Mouse (Mus musculus) megakaryocyte-erythroid progenitor cell, adult 5-6 weeks (primary cell): ENCODE data around the gene Olfr221. TPM values are rescaled to one million over a fixed set of nuclear protein-coding genes. Genes with fewer than 3 reads are reported as not detected.
A peak's percentile ranks its signal among the peaks of the same experiment; 100 is the strongest.
"Not testable (repeated sequence)": the region's sequence is repeated elsewhere in the genome, so short reads cannot be mapped to it uniquely, and the experiment has no call there.

Source experiments
- ATAC-seq: replicated peaks from 2 replicates; pipeline ENCODE4 v1.8.0; 2016; ENCODE audit warnings: mild to moderate bottlenecking, inconsistent platforms; ENCODE audit not compliant: severe bottlenecking, poor library complexity, low FRiP score, low TSS enrichment
- total RNA-seq, 2 experiments: library from RNA; stranded (forward) in 1 of 2; stranded (reverse) in 1 of 2; fragments of 200-1000, 215-1000 nt in 1 of 2; fragments of >200 nt in 1 of 2; fragmentation: Nextera tagmentation in 1 of 2; gene quantifications; 2 replicates each; pipeline ENCODE4 v1.2.3; 2014 to 2017

Gene Olfr221
- total RNA-seq (2014; fragmentation: Nextera tagmentation) (not detected in 2 replicates), total RNA-seq (2017) (not detected in 2 replicates)

DNA sequence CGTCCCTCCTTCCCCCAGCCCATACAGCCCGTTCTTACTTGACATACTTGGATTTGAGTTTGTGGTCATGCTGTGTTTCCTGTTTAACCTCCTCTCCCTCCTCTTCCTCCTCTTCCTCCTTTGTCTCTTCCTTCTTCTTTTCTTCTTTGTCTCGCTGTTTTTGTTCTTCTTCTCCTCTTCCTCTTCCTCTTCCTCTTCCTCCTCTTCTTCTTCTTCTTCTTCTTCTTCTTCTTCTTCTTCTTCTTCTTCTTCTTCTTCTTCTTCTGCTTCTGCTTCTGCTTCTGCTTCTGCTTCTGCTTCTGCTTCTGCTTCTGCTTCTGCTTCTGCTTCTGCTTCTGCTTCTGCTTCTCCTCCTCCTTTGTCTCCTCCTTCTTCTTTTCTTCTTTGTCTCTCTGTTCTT is at the start of gene Olfr221:
Gene Olfr221 (minus strand): TSS at position 101 of the 400 bp plus-strand sequence.
- not testable (repeated sequence) for ATAC-seq

DNA sequence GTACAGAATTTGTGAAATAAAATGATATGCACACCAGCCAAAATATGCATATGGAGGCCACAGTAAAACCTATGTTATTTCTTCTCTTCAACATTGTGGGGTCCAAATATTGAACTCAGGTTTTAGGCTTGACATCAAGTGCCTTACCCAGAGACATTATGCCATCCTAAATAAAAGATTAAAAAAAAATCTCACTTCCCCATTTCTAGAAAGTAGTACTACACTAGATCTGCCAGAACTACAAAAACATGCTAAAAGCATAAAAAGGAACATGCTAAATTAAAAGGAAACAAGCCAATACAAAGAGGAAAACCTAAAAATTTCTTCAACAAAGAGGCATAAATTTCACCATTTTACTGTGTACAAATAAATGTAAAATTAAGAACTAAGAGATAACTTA is 40.8 kb upstream of the Olfr221 start:
- ATAC-seq = no peak

DNA sequence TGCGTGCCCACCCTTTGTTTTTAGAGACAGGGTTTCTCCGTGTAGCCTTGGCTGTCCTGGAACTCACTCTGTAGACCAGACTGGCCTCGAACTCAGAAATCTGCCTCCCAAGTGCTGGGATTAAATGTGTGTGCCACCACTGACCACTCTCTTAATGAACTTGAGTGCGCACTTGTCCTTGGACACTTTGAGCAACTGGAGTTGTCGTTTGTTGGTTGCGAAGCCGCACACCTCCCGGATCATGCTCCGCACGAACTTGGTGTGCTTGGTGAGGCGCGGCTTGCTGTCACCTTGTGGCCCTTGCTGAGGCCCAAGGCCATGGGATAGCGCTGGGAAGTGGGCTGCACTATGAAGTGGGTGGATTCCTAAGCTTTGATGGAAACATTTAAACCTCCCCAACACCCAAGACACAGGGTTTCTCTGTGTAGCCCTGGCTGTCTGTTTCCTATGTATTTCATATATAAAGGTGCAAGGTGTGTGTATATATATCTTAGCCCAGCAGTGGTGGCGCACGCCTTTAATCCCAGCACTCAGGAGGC is 29.4 kb upstream of the Olfr221 start:
- ATAC-seq = no peak

DNA sequence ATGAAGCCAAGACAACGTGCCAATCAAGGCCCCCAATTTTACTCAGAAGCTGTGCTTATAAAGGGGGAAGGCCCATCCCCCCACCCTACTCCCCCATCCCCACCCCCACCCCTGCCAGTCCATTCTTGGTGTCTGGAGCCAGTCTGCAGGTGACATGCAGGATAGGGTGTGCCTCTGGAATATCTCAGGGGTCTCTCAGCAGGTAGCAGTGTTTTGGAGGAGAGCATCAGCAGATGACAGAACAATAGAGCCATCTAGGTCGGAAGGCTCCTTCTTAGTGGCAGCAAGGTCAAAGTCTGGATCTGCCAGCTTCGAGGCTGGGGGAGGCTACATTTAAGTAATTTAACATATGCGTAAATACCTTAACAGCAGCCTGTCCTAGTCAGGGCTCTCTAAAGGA is 23.9 kb upstream of the Olfr221 start:
- ATAC-seq = no peak

DNA sequence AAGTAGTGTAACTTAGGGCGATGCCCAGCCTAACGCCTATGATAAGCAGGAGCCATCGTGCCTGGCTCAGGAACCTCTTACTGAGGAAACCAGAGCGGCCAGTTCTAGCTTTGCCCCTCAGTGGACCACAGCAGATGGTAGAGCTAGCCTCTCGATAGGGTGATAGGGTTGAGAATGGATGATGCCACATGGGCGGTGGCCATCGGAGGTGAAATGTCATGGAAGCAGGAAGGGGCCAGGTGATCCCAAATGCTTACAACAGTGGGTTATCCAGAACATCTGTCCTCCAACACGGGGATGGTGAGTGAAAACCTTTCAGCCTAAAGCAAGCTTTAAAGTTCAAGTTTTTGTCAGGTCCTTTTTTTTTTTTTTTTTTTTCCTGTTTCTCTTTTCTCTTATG is 19.5 kb upstream of the Olfr221 start:
- ATAC-seq = no peak

DNA sequence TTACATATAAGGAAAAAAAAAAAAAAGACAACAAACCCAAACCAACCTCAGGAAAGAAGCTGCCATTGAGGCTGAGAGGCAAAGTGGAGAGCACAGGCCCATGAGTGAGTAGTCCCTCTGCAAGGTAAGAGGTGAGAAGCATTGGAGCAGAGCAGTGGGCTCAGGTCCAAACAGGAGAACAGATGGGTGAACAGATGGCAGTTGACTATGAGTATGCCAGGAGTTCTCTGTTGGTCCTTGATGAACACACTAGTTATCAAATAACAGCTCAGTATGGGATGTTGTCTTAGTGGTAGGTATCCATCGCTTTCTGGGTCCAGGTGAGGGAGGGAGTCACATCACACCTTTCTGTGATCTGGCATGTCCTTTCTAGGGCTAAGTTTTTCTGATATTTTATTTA is 18.5 kb upstream of the Olfr221 start:
- ATAC-seq = peak; percentile 23; the same call in 1 of the 2 replicates

DNA sequence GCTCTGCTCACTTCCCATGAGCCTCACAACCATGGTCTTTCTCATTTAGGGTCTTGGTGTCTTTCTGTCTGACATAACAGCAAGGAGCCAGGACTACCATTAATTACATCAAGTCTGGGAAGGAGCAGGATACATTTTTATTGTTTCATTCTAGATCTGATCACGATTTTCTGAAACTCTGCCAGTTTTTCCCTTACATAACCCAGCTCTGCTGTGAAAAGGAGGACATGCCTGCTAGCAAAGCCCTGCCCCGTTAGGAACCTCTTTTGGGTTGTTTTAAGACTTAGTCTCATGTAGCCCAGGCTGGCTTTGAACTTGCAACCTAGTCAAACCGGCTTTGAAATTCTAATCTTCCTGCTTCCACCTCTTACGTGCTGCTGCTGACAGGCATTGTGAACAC is 17.7 kb upstream of the Olfr221 start:
- ATAC-seq = no peak

DNA sequence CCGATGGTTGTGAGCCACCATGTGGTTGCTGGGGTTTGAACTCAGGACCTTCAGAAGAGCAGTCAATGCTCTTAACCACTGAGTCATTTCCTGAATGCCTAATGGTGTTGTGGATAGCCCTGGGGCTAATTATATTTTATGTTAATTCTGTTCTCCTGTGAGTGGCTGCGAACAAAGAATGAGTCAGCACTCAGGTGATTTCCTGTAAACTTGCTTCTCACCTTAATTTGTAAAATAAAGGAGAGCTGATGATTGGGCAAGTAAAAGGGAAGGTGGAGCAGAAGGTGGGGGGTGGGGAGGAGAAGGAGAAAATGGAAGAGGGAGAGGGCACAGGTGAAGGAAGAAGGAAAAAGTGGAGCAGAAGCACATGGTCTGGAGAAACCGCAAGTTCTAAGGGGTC is 10.5 kb upstream of the Olfr221 start:
- ATAC-seq = not testable (repeated sequence)

DNA sequence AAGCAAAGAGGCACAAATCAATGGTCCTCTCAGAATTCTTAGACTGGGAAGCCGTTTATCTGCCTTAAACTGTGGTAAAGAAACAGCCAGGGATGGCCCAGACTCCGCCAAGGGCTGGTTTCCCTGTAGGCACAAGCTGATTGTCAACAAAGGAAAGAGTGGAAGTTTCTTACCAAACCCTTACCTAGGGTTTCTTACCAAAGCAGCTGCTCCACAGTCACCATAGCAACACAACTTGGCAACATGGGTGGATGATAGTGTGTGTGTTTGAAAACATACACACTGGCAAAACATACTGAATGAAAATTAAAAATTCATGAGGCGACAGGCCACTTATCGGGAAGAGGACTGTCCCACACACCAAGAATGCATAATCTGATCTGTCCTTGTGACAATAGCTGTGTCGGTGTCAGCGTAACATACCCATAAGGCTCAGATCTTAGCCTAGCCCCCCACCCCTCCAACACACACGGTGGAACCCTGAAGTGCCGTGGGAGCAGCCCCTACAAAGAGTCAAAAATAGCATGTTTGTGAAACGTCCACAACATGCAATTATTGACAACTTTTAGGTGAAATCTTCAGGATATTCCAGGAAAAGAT is 3.8 kb upstream of the Olfr221 start:
- no peak for ATAC-seq

DNA sequence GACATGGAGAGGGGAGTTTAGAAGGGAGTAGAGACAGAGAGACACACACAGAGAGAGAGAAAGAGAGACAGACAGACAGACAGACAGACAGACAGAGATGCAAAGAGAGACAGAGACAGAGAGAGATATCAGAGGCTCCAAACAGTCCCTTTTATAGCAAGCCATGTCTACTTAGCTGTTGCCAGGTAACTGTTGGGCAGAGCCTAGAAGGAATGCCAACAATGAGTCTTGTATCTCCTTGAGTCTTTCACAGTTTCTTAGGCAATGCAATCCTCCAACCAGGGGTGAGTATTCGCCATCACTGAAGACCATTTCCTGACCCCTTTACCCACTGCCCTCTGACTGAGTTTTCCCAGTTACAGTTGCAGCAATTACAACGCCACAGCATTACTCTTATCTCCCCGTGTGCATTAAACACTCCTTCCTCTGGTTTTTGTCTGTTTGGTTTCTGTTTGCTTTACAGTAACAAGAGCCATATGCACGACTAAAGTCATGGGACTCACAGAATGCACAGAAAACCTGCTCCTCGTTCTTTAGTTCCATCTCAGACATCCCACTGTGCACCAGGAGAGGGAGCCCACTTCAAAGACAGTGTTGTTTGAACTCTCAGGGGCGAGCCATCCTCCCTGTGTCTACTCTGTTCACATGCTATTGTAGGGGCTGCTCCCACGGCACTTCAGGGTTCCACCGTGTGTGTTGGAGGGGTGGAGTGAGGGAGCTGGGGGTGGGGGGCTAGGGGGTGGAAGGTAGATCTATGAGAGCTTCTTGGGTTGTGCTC is 2.8 kb upstream of the Olfr221 start:
- ATAC-seq = peak; percentile 94

DNA sequence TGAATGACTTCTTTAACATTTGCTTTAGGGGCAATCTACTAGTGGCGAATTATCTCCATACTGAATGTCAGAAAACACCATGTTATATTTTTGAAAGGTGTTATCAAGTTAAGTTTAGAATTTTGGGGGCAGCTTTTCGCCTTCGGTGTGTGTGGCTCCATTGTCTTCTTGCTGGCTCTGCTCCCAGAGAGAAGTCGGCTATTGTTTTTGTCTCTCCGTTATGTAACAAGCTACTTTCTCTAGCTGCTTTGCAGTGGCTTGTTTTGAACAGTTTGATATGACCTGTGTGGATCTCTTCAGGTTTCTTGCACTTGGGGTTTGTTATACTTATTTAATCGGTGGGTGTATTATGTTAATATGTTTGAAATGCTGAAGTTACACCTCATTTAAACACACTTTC is 1.2 kb upstream of the Olfr221 start:
- no peak for ATAC-seq

DNA sequence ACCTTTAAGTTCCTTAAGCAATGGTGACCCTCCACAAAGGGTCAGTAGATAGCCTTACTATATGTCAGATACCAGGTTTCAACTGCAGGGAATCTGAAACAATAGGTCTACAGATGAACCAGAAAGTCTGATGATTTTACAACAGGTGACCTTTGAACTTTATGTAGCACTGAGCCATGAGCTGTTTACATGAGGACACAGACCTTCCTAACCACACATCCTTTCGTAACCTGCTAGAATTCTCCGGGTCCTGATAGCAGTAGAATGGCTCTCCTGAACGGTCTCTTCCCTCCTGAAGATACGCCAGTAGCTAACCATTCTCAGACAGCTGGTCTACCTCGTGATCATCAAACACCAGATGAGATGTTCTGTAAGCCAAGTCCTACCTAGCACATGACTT is 2.9 kb downstream of the Olfr221 start:
- ATAC-seq = no peak

DNA sequence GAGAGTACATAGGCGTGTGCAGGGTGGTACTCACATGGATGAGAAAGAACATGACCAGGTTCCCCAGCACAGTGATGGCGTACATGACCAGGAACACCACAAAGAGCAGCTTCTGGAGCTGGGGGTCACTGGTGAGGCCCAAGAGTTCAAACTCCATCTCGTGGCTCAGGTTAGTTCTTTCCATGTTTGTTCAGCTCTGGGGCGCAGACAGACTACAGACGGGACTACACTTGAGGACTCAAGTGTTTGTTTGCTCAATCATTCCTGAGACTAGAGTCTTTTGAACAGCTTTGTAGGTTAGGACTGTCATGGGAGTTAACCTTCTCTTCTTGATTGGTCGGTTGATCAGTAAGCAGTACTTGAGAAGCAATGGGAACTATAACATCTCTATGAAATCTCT is 6.3 kb downstream of the Olfr221 start:
- ATAC-seq = no peak

DNA sequence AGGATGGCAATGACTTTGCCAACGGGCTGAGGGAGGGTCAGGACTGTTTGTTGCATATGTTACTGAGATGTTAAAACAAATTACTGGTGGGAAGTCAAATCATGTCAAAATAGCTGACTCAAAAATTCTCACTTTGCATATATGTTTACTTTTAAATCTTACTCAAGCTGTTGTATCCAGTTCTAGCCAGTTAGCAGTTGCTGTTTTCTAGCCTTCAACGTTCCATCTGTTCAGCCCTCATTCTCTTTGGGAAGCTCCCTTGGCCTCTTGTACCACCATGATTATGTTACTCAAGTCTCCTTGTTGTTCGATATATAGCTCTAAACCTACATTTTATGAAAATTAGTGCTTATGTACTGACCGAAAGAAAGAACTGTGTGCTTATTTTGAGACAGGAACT is 15.9 kb downstream of the Olfr221 start:
- ATAC-seq = no peak

DNA sequence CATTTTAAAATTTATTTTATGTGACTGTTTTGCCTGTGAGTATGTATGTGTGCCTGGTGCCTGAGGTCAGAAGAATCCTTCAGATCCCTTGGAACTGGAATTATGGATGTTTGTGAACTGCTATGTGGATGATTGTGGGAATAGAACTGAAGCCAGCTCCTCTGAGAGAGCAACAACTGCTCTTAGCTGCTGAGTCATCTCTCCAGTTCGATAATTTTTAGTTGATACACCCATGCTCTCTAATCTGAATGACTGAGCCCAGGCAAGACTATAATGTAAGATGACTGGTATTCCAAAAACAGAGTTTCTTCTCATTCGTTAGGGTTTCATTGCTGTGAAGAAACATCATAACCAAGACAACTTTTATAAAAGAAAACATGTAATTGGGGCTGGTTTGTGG is 18.1 kb downstream of the Olfr221 start:
- ATAC-seq = no peak

DNA sequence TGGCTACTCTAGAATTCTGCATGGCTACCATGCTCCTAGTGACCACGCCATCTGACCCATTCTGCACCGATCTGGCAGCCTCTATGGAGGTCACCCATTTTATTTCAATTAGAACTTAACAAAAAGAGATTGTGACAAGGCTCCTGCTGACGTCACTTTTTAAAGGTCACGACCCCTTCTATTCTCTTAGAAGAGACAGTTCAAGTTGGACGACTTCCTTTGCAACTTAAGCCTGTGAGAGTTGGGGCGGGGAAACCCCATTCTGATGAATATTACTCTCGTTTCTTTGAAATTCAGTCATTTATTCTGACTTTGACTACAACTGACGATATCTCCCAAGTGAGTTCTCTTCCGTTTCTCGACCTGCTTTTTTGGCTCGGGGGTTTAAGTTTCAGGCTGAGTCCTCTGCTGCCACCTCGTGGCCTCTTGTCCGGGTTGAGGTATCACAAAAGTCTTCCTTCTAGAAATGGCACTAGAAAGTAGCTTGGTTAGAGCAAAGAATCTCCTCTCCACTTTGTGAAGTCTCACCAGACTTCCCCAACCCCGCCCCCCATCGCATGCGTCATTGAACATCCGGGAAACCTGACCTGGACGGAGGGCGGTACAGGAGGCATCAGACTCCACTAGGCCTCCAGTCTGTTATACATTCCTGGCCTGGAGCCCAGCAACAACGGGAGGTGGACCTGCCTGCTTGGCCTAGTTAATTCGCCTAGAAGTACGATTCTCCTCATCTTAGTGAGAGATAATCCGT is 19.4 kb downstream of the Olfr221 start:
- ATAC-seq = peak; percentile 54

DNA sequence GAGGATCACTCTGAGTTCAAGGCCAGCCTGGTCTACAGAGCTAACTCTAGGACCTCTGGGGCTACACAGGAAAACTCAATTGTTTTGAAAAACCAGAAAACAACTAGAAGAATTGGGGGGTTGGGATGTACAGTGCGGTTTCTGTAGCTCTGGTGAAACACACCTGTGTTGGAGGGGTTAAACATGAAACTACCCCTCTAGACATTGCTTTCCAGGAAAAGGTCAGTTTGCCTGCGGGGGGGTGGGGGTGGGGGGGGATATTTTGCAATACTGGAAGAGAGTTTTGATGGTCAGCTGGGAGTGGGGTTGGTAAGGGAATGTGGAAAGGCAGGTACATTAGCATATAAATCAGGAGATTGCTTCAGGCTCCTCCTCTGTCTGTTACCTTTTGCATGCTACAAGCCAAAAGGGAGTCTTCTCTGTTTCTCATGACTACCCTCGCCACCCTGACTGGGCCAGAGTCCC is 20.0 kb downstream of the Olfr221 start:
- no peak for ATAC-seq

DNA sequence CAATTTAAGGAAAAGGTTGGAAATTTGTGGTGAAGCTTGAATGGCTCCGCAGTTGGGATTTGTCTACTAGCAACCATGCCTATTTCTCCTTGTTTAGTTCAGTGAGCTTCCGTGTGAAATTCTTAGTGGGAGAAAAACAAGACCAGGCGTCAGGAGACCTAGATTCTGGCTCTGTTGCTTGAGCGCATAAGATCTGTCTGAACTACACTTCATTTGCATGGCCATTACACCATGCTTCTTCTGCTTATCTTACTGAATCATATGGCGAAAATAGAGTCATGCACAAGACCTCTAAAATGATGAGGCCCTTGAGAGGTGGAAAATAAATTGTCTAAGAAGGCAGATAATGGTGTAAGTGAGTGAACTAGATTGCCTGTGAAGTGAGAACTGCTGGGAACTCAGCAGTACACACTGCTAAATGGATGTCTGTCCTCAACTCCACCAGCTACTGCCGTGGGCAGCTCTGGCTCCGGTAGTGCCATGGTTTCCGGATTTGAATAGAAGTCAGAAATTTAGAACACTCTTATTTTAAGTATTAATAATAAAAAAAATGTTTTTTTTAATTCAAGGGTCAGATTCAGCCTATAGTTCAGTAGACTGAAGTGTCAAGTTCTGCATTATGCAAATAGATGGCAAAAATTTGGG is 20.6 kb downstream of the Olfr221 start:
- ATAC-seq = peak; percentile 48

DNA sequence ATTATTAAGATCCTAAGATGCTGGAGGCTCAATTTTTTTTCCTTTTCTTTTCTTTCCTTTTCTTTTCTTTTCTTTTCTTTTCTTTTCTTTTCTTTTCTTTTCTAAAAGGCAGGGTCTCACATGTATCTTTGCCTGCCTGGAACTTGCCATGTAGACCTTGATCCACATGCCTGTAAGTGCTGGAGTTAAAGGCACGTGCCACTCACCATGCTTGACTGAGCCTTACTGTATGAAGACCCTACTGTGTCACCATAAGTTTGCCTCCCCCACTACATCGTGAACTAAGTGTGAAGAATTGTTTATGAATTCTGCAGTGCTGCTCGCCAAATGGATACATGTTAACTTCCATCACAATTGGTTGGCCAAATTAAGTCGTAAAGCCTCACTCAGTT is 21.1 kb downstream of the Olfr221 start:
- ATAC-seq = no peak
